Mouse (Mus musculus): ENCODE measurements around the gene Alppl2.

Gene Alppl2

DNA sequence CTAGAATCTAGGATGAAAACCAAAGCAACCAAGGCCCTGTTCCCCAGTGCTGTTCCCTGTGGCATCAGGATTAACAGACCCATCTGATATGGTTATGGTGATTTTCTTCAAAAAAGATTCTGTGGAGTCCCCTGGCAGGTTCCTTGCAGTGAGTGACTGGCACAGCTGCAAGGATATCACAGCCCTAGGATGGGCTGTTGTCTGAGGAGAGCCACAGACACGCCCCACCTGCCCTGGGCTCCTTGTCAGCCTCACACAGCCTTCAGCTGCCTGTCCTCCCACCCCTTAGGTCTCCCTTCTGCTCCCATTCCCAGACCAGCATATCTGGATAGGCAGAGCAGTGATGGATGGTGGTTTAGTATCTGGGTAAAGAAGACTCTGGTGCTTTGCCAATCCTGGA is 39.0 kb downstream of the Alppl2 start:
- DNase-seq (ENCODE audit: extremely low read depth, low read depth), result no peak

DNA sequence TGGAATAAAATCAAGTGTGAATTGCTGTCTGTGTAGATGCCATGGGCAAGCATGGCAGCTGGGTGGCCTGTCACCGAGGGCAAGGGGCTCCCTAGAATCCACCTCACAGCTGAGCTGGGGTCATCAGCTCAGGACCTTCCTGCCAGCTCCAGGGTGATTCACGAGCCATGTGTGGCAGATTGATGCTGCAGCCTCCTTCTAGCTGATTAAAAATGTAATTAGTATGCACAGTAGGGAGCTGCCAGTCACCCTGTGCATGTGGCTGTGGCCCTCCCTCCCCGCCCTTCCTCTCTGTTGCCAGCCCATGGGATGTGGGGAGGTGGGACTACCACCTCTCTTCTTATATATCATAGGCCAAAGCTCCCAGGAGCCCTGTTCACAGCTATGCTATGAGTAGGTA is 39.7 kb downstream of the Alppl2 start:
- DNase-seq (ENCODE audit: extremely low read depth, low read depth), result no peak

DNA sequence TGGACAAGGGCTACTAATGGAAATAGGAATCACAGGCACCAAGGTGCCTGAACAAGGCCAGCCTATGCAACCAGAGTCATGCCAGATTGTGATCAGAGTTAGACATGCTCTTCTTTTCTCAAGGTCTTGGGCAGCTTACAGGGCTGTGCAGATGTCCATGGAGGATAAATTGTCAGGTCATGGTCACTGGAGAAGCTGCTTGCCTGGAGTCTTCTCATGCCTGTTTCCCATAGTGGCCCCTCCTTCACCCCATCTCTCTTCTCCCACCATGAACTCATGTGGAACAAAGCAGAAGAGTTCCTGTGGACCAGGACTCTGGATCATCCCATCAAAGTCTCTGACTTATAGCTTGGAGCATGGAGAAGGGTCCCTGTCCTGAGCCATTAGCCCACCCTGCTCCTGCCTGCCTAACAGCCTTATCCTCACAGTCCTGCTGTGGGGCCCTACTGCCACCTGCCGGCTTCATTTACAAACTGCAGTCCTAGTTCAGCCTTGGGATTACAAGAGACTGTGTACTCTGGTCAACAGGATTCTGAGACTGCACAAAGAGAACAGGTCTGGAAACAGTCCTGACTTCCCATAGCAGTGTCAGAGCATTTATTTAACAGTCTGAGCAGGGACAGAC is 47.8 kb downstream of the Alppl2 start:
- no peak for DNase-seq (ENCODE audit: extremely low read depth, low read depth)

DNA sequence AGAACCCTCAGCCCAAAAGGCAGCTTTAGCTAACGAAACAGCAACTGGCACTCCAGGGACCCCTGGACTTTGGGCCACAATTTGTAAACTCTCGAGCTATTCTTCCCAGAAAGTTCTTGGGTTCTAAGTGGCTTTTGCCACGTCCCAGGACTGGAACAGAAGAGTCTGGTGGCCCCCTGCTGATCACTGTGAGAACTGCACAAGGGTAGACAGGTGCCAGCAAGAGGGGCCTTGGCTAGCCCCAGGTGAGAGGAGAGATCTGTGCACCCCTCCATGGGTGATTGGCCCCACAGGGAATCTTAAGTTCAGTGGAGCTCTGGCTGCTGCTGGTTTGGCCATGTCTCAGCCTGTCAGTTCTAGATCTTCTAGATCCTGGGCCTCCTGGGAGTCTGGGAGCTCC is 48.6 kb downstream of the Alppl2 start:
- DNase-seq (ENCODE audit: extremely low read depth, low read depth), result no peak

DNA sequence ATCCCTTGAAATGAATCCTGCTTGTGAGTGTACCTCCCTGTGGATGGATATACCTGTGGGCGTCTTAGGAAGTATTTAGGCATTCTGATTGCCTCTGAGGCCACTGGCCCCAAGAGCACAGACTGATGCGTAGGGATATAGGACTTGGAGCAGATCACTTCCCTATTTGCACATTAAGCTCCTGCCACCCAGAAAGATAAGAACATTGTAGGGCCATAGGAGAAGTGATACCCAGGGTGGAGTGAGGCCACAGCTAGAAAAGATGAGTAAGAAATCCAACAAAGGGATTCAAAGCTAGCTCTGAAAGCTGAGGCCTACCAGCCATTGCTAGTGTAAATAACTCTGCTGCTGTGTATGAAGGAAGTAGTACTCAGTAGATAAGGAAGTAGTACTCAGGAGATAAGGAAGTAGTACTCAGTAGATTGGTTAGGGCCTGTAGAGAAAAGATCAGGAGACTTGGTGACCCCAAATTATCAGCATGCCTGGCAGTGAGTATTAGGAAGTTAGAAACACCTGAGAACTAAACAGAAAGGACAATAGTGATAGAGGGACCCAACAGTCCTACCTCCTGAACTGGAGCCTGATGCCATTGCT is 51.2 kb downstream of the Alppl2 start:
- peak; percentile 70 for DNase-seq (ENCODE audit: extremely low read depth, low read depth)

Data from MEL-GATA-1-ER (cell line).